Mouse (Mus musculus) midbrain, embryonic 12.5 days (tissue): ENCODE data around the gene Gm10097. TPM values are rescaled to one million over a fixed set of nuclear protein-coding genes. Genes with fewer than 3 reads are reported as not detected.

Source experiments
- ATAC-seq: fragments of 200-750 bp; cut with Nextera tagmentation; 2 replicates; pipeline ENCODE4 v1.8.0; 2017; ENCODE audit warnings: low read depth, moderate TSS enrichment, moderate library complexity; ENCODE audit not compliant: low FRiP score
- H3K27ac ChIP-seq: fragments of 300-500 bp; sonication (generic); replicated peaks from 2 replicates; pipeline ENCODE4 v1.5.1; 2016; ENCODE audit warnings: mild to moderate bottlenecking
- H3K27me3 ChIP-seq: fragments of 300-500 bp; sonication (generic); 2 replicates; pipeline ENCODE4 v1.6.1; 2016; ENCODE audit warnings: mild to moderate bottlenecking
- H3K36me3 ChIP-seq: fragments of 300-500 bp; sonication (generic); 2 replicates; pipeline ENCODE4 v1.6.1; 2016
- H3K4me1 ChIP-seq: fragments of 300-500 bp; sonication (generic); 2 replicates; pipeline ENCODE4 v1.6.1; 2016
- H3K4me2 ChIP-seq: fragments of 300-500 bp; sonication (generic); replicated peaks from 2 replicates; pipeline ENCODE4 v1.6.1; 2016; ENCODE audit warnings: mild to moderate bottlenecking, moderate library complexity
- H3K4me3 ChIP-seq: fragments of 300-500 bp; sonication (generic); 2 replicates; pipeline ENCODE4 v1.5.1; 2016; ENCODE audit warnings: mild to moderate bottlenecking
- H3K9ac ChIP-seq: fragments of 300-500 bp; sonication (generic); replicated peaks from 2 replicates; pipeline ENCODE4 v1.6.1; 2016; ENCODE audit warnings: mild to moderate bottlenecking, moderate library complexity
- H3K9me3 ChIP-seq: fragments of 300-500 bp; sonication (generic); 2 replicates; pipeline ENCODE4 v1.6.1; 2016; ENCODE audit warnings: mild to moderate bottlenecking
- WGBS: fragments of 180-500 bp; shearing (Covaris S2); methylation state at CpG from one replicate; pipeline ENCODE4 v1.1.7; 2016; 5-methylcytosine and 5-hydroxymethylcytosine counted together
- polyA plus RNA-seq: library from polyadenylated mRNA; unstranded; fragments of >200 nt; fragmentation: Nextera tagmentation; extraction: Ambion mirVana; gene quantifications from 2 replicates; pipeline ENCODE4 v1.2.1, GENCODE M21; 2016

The Gm10097 gene
- 0.08 TPM in 1 of 2 replicates, not detected in the other for polyA plus RNA-seq

DNA sequence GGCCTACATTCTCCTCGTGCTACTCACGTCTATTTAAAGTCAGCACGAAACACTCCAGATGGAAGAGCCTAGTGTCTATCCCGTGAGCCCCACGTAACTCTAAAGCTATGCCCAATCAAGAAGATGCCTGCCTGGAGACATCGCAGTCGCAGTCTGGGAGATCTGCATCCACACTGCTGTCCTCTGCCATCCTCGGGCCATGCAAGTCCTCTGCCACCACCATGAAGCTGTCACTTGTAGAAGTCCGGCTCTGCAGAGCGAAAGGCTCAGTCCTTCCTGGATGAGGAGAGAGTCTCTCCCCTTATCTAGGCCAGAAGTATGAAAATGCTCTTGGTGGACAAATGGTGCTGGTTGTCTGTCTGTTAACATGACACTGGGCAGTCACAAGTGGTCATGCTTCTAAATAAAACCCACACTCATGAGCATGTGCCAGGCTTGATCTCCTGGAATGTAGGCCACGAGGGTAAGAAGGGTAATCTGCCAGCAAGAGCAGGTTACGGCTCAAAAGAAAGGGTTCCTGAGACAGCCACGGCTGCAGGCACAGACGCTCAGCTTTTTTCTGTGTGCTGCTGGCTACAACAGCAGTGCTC is at the start of gene Gm10097:
Gene Gm10097 (plus strand): TSS at position 517 of the 590 bp plus-strand sequence.
- 86% methylated on average over 14 of the region's 14 CpGs for WGBS
- ATAC-seq, result no peak

GRCm38 (mm10) chr10:5025906-5026305 is 43.1 kb upstream of the Gm10097 start:
- no peaks in the 10 kb centered on the region for H3K36me3 ChIP-seq
- H3K9me3 ChIP-seq, result no peaks in the 10 kb centered on the region
- no peak overlapping the region for H3K4me3 ChIP-seq
- H3K27me3 ChIP-seq, result no peaks in the 10 kb centered on the region
- WGBS, result 94% methylated on average over 4 of the region's 4 CpGs
- H3K4me1 ChIP-seq, result no peaks in the 10 kb centered on the region
- no peak for ATAC-seq
- H3K27ac ChIP-seq, result no peak overlapping the region
- no peak overlapping the region for H3K4me2 ChIP-seq
- H3K9ac ChIP-seq, result no peak overlapping the region

More for the DNA sequence above, at the start of gene Gm10097:
- no peaks in the 10 kb centered on the region for H3K4me1 ChIP-seq
- no peaks in the 10 kb centered on the region for H3K9me3 ChIP-seq
- H3K27ac ChIP-seq, result no peak within 1 kb of the TSS
- H3K9ac ChIP-seq, result no peak within 1 kb of the TSS
- no peaks in the 10 kb centered on the region for H3K27me3 ChIP-seq
- H3K4me2 ChIP-seq, result no peak within 1 kb of the TSS
- no peaks in the 10 kb centered on the region for H3K36me3 ChIP-seq
- no peak within 1 kb of the TSS for H3K4me3 ChIP-seq

- Histone ChIP-seq H3K9me3 (no peaks in the 10 kb centered on the region), H3K4me1 (no peaks in the 10 kb centered on the region)
- WGBS, result 91% methylated on average over 1 of the region's 1 CpGs
Measured at GRCm38 (mm10) chr10:5027208-5027607, 41.8 kb upstream of the Gm10097 start.

GRCm38 (mm10) chr10:5028301-5028700 is 40.7 kb upstream of the Gm10097 start:
- 85% methylated on average over 9 of the region's 9 CpGs for WGBS
- no peaks in the 10 kb centered on the region for H3K36me3 ChIP-seq
- no peaks in the 10 kb centered on the region for H3K27me3 ChIP-seq
- no peak overlapping the region for H3K27ac ChIP-seq
- no peaks in the 10 kb centered on the region for H3K9me3 ChIP-seq
- H3K4me2 ChIP-seq, result no peak overlapping the region
- H3K4me1 ChIP-seq, result 0 out of 2 replicates have a peak, but pooled peaks cover 2% of the 10 kb centered on the region
- H3K4me3 ChIP-seq, result no peak overlapping the region
- H3K9ac ChIP-seq, result no peak overlapping the region
- ATAC-seq, result no peak

More at GRCm38 (mm10) chr10:5027208-5027607, 41.8 kb upstream of the Gm10097 start:
- Histone ChIP-seq H3K4me3 (no peak overlapping the region), H3K9ac (no peak overlapping the region), H3K36me3 (no peaks in the 10 kb centered on the region), H3K27me3 (no peaks in the 10 kb centered on the region), H3K4me2 (no peak overlapping the region), H3K27ac (no peak overlapping the region)
- no peak for ATAC-seq

- Histone ChIP-seq H3K4me2 (no peak overlapping the region), H3K27me3 (no peaks in the 10 kb centered on the region), H3K27ac (no peak overlapping the region), H3K9ac (no peak overlapping the region), H3K9me3 (no peaks in the 10 kb centered on the region), H3K36me3 (no peaks in the 10 kb centered on the region), H3K4me1 (0 out of 2 replicates have a peak, but pooled peaks cover 2% of the 10 kb centered on the region), H3K4me3 (no peak overlapping the region)
- 83% methylated on average over 2 of the region's 2 CpGs for WGBS
- no peak for ATAC-seq
Measured at GRCm38 (mm10) chr10:5029161-5029560, 39.8 kb upstream of the Gm10097 start.

- no peaks in the 10 kb centered on the region for H3K27me3 ChIP-seq
- no peak overlapping the region for H3K27ac ChIP-seq
- 97% methylated on average over 1 of the region's 1 CpGs for WGBS
- H3K4me3 ChIP-seq, result no peak overlapping the region
- 0 out of 2 replicates have a peak, but pooled peaks cover 2% of the 10 kb centered on the region for H3K4me1 ChIP-seq
- no peaks in the 10 kb centered on the region for H3K36me3 ChIP-seq
- no peak overlapping the region for H3K9ac ChIP-seq
- no peak for ATAC-seq
- no peaks in the 10 kb centered on the region for H3K9me3 ChIP-seq
- H3K4me2 ChIP-seq, result no peak overlapping the region
Measured at GRCm38 (mm10) chr10:5029883-5030282, 39.1 kb upstream of the Gm10097 start.

DNA sequence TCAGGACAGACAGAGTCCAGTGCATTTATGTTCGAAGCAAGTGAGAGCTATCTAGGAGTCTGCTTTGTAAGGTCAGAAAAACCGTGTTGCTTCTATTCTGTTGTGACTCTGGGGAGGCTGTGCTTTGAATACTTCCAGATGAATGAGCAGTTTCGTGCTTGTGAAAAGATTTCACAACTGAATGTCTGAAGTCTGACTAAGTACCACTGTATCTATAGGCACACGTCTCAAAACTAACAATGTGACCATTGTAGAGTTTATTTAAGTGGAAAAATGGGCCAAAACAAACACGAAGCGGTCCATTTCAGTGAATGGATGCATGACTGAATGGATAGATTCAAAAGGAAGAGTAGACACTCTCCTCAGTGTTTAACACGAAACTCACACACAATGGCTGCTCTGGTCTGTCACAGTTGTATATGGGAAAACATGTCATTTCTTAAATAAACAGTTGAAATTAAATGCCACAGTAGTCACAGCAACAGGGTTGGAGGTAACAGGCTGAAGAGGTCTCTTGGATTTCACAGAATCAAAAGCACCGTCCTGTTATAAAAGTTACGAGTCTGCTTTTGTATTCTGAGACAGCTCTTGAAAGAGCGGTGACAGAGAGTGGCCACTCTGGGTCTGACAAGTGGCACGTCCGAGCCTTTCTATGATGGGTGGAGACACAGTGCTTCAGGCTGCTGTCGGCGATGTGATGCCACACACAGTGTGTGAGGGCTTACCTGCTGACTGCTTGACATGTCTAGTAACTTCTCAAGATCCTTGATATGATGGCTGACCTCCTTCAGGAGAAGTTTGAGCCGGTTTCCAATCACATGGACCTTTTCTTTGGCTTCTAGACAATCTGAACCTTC is 36.6 kb upstream of the Gm10097 start:
- Histone ChIP-seq H3K9me3 (no peaks in the 10 kb centered on the region), H3K36me3 (no peaks in the 10 kb centered on the region), H3K27ac (no peak overlapping the region), H3K4me2 (no peak overlapping the region), H3K9ac (no peak overlapping the region), H3K4me3 (no peak overlapping the region), H3K4me1 (0 out of 2 replicates have a peak, but pooled peaks cover 2% of the 10 kb centered on the region), H3K27me3 (no peaks in the 10 kb centered on the region)
- 56% methylated on average over 15 of the region's 15 CpGs for WGBS
- peak; percentile 27; the same call in 1 of the 2 replicates for ATAC-seq

GRCm38 (mm10) chr10:5041254-5041653 is 27.7 kb upstream of the Gm10097 start:
- ATAC-seq, result no peak
- no peak overlapping the region for H3K9ac ChIP-seq
- H3K4me2 ChIP-seq, result no peak overlapping the region
- H3K27me3 ChIP-seq, result no peaks in the 10 kb centered on the region
- no peaks in the 10 kb centered on the region for H3K4me1 ChIP-seq
- no peaks in the 10 kb centered on the region for H3K9me3 ChIP-seq
- H3K36me3 ChIP-seq, result peaks cover 7% of the 10 kb centered on the region; the same call in 1 of the 2 replicates
- no peak overlapping the region for H3K27ac ChIP-seq
- 78% methylated on average over 8 of the region's 8 CpGs for WGBS
- no peak overlapping the region for H3K4me3 ChIP-seq

DNA sequence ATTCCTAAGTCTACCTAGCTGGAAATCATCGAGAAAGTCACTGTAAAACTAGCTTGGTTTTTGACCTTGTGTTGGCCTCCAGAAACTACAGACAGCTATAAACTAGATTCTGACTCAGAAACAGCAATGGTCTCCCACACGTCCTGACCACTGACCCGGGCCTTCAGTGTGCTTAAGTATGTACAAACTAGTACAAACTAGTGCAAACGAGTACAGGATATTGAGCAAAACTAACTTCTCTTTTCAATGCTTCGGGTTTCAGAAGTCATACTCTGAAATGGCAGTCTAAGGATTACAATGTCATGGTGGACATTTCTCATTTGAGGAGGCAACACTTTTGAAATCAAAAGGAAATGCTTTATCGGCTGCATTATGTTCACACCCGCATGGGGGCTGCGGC is 24.5 kb upstream of the Gm10097 start:
- no peak overlapping the region for H3K27ac ChIP-seq
- H3K9me3 ChIP-seq, result no peaks in the 10 kb centered on the region
- WGBS, result 91% methylated on average over 8 of the region's 8 CpGs
- H3K36me3 ChIP-seq, result peaks cover 7% of the 10 kb centered on the region; the same call in 1 of the 2 replicates
- no peaks in the 10 kb centered on the region for H3K27me3 ChIP-seq
- H3K4me2 ChIP-seq, result no peak overlapping the region
- no peak overlapping the region for H3K4me3 ChIP-seq
- ATAC-seq, result no peak
- H3K4me1 ChIP-seq, result no peaks in the 10 kb centered on the region
- H3K9ac ChIP-seq, result no peak overlapping the region

DNA sequence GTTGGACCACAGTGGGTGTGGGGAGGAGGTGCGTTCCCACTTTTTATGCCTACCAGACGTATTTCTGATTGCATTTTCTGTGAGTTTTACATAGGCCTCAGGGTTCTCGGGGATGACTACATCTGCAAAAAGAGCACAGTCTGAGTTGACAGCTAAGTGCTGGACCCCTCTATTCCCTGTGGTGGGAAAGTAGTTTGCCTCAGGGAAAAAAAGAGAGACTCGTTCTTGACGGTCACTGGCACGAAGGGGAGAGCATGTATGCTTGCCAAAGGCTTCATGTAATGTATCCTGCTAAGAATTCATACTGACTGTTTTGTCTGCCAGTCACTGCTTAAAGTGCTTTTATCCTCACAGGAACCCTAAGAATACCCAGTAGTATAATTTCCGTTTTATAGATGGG is 23.8 kb upstream of the Gm10097 start:
- no peak overlapping the region for H3K9ac ChIP-seq
- ATAC-seq, result no peak

DNA sequence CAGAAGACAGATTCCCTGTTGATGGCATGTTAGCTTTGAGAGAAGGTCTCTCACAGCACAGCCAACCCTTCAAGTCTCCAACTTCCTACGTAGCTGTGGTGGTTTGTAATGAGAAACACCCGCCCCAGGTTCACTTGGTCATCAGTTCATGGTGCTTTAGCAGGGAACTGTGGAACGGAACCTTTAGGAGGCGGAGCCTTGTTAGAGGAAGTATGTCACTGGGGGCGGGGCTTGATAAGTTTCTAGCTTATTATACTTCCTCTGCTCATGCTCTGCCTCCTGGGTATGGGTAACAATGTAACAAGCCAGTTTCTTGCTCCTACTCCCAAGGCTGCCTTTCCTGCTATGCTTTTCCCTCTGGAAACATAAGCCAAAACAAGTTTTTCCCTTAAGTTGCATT is 23.3 kb upstream of the Gm10097 start:
- peaks cover 3% of the 10 kb centered on the region; the same call in 1 of the 2 replicates for H3K36me3 ChIP-seq
- no peak overlapping the region for H3K4me2 ChIP-seq
- no peaks in the 10 kb centered on the region for H3K27me3 ChIP-seq
- ATAC-seq, result no peak
- no peak overlapping the region for H3K9ac ChIP-seq
- H3K4me1 ChIP-seq, result no peaks in the 10 kb centered on the region
- no peaks in the 10 kb centered on the region for H3K9me3 ChIP-seq
- H3K4me3 ChIP-seq, result no peak overlapping the region
- H3K27ac ChIP-seq, result no peak overlapping the region
- 93% methylated on average over 5 of the region's 5 CpGs for WGBS

More for the DNA sequence above, 23.8 kb upstream of the Gm10097 start:
- Histone ChIP-seq H3K4me1 (no peaks in the 10 kb centered on the region), H3K4me3 (no peak overlapping the region), H3K4me2 (no peak overlapping the region), H3K27me3 (no peaks in the 10 kb centered on the region), H3K27ac (no peak overlapping the region), H3K9me3 (no peaks in the 10 kb centered on the region), H3K36me3 (peaks cover 7% of the 10 kb centered on the region; the same call in 1 of the 2 replicates)
- WGBS, result 83% methylated on average over 7 of the region's 7 CpGs

DNA sequence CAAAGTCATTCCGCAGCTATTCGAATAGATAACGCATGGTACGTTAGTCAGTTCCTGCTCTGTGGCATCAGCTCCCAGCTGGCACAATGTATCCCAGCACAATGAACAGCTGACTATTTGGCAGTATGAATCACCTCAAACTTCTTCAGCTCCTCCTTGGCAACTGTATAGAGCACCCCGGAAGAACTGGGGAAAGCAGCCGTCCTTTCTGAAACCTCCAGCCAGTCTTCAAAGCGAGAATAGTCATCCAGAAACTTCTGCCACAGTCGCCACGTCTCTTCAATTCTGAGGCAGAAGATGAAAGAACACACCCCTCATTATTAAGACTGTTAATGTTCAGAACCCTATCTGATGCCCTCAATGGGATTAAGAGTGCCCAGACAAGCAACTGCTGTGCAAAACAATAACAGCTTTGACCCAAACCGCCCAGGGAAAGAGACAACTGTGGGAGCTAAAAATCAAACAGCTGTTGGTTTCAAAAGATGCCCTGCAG is 12.7 kb upstream of the Gm10097 start:
- peak; percentile 70 for ATAC-seq

More for the DNA sequence above, 12.7 kb upstream of the Gm10097 start:
- Histone ChIP-seq H3K27me3 (peaks cover 15% of the 10 kb centered on the region), H3K9ac (no peak overlapping the region), H3K4me2 (no peak overlapping the region), H3K27ac (no peak overlapping the region), H3K4me3 (no peak overlapping the region), H3K4me1 (peaks cover 6% of the 10 kb centered on the region; the same call in 1 of the 2 replicates), H3K9me3 (no peaks in the 10 kb centered on the region), H3K36me3 (no peaks in the 10 kb centered on the region)
- 36% methylated on average over 10 of the region's 10 CpGs for WGBS
